Mouse (Mus musculus) urinary bladder, postnatal 14 days (tissue): ENCODE results near the gene Ccdc154.
"Not testable (repeated sequence)": the region's sequence is repeated elsewhere in the genome, so short reads cannot be mapped to it uniquely, and the experiment has no call there.

ENCODE experiments used
- DNase-seq: peaks from one replicate; pipeline ENCODE4 v3.0.0; 2021; ENCODE audit warnings: low spot score

Gene Ccdc154

GRCm38 (mm10) chr17:25162161-25162560 is at the start of gene Ccdc154:
Gene Ccdc154 (plus strand): TSS chr17:25162461.
- DNase-seq, result no peak

GRCm38 (mm10) chr17:25114908-25115645 is 47.2 kb upstream of the Ccdc154 start:
- DNase-seq, result no peak

GRCm38 (mm10) chr17:25115664-25116432 is 46.4 kb upstream of the Ccdc154 start, which contains the start of gene Telo2:
Gene Telo2 (minus strand): TSS chr17:25115967.
- DNase-seq, result peak; percentile 96

GRCm38 (mm10) chr17:25117263-25117662 is 45.0 kb upstream of the Ccdc154 start:
- DNase-seq, result peak; percentile 16

- DNase-seq, result no peak
Measured at GRCm38 (mm10) chr17:25120406-25120805, 41.9 kb upstream of the Ccdc154 start, which contains the start of gene Ptx4. Gene Ptx4 (plus strand): TSS chr17:25120760.

GRCm38 (mm10) chr17:25123979-25124378 is 38.3 kb upstream of the Ccdc154 start:
- peak; percentile 14 for DNase-seq

GRCm38 (mm10) chr17:25125442-25126060 is 36.7 kb upstream of the Ccdc154 start:
- DNase-seq, result not testable (repeated sequence)

- no peak for DNase-seq
Measured at GRCm38 (mm10) chr17:25127079-25127478, 35.2 kb upstream of the Ccdc154 start.

GRCm38 (mm10) chr17:25127681-25128080 is 34.6 kb upstream of the Ccdc154 start:
- DNase-seq, result no peak

- DNase-seq, result no peak
Measured at GRCm38 (mm10) chr17:25130060-25130459, 32.2 kb upstream of the Ccdc154 start.

GRCm38 (mm10) chr17:25133275-25133698 is 29.0 kb upstream of the Ccdc154 start, which contains the start of gene Clcn7:
Gene Clcn7 (plus strand): TSS chr17:25133391.
- DNase-seq, result peak; percentile 93

- no peak for DNase-seq
Measured at GRCm38 (mm10) chr17:25135622-25136021, 26.6 kb upstream of the Ccdc154 start.

- DNase-seq, result no peak
Measured at GRCm38 (mm10) chr17:25138803-25139202, 23.5 kb upstream of the Ccdc154 start.

- DNase-seq, result no peak
Measured at GRCm38 (mm10) chr17:25139960-25140359, 22.3 kb upstream of the Ccdc154 start.

GRCm38 (mm10) chr17:25163387-25163786 is 1.1 kb downstream of the Ccdc154 start:
- no peak for DNase-seq

- DNase-seq, result no peak
Measured at GRCm38 (mm10) chr17:25164770-25165169, 2.5 kb downstream of the Ccdc154 start.

GRCm38 (mm10) chr17:25165970-25166671 is 3.9 kb downstream of the Ccdc154 start:
- DNase-seq, result no peak

GRCm38 (mm10) chr17:25169706-25170105 is 7.4 kb downstream of the Ccdc154 start:
- no peak for DNase-seq

- no peak for DNase-seq
Measured at GRCm38 (mm10) chr17:25172558-25172957, 10.3 kb downstream of the Ccdc154 start.

GRCm38 (mm10) chr17:25175411-25175810 is 13.2 kb downstream of the Ccdc154 start, which contains the start of gene Gm38655:
Gene Gm38655 (minus strand): TSS chr17:25175471.
- DNase-seq, result peak; percentile 46

- no peak for DNase-seq
Measured at GRCm38 (mm10) chr17:25183232-25183631, 21.0 kb downstream of the Ccdc154 start.
